Mouse (Mus musculus) spleen, adult 2 months (tissue): ENCODE data around the gene Sh3bgrl2. TPM values are rescaled to one million over a fixed set of nuclear protein-coding genes. Genes with fewer than 3 reads are reported as not detected.

Source experiments
- DNase-seq, 2 experiments: peaks; one replicate each; pipeline versions ENCODE4 v3.0.0 to v3.0.0-alpha.2; 2012 to 2021; ENCODE audit warnings: low spot score in 2 of 2, low read depth in 1 of 2
- H3K27ac ChIP-seq: fragments of 200-500 bp; 2 replicates; pipeline ENCODE4 v1.5.1; 2012; ENCODE audit warnings: low read length, inconsistent platforms; ENCODE audit not compliant: insufficient read depth
- H3K27me3 ChIP-seq: fragments of 200-500 bp; 2 replicates; pipeline ENCODE4 v1.6.1; 2012; ENCODE audit warnings: mild to moderate bottlenecking, moderate library complexity, low read length, inconsistent platforms; ENCODE audit not compliant: control insufficient read depth, insufficient read depth
- H3K36me3 ChIP-seq: fragments of 200-500 bp; 2 replicates; pipeline ENCODE4 v1.6.1; 2012; ENCODE audit warnings: mild to moderate bottlenecking, low read length, inconsistent platforms; ENCODE audit not compliant: control insufficient read depth, insufficient read depth
- H3K4me1 ChIP-seq: fragments of 200-500 bp; 2 replicates; pipeline ENCODE4 v1.6.1; 2011; ENCODE audit warnings: inconsistent platforms; ENCODE audit not compliant: control insufficient read depth, insufficient read depth, insufficient read length
- H3K4me3 ChIP-seq: fragments of 200-500 bp; 2 replicates; pipeline ENCODE4 v1.5.1; 2011; ENCODE audit warnings: mild to moderate bottlenecking, inconsistent platforms; ENCODE audit not compliant: insufficient read depth, insufficient read length; ENCODE audit errors: extremely low read depth
- CTCF ChIP-seq: fragments of 200-500 bp; IDR thresholded peaks from 2 replicates; pipeline ENCODE4 v1.5.1; 2011; ENCODE audit warnings: mild to moderate bottlenecking, inconsistent platforms; ENCODE audit not compliant: insufficient read depth, insufficient read length, insufficient replicate concordance; ENCODE audit errors: extremely low read depth
- POLR2A ChIP-seq: fragments of 200-500 bp; IDR thresholded peaks from 2 replicates; pipeline ENCODE4 v1.6.1; 2011; ENCODE audit warnings: low read depth, low read length, inconsistent platforms
- WGBS: fragments of 180-500 bp; shearing (Covaris S2); methylation state at CpG from one replicate; pipeline ENCODE4 v1.1.7; 2018; 5-methylcytosine and 5-hydroxymethylcytosine counted together
- polyA plus RNA-seq: library from polyadenylated mRNA; depleted of rRNA; stranded (reverse); fragments of >200 nt; gene quantifications from 2 replicates; pipeline ENCODE4 v1.2.3, GENCODE M21; 2012

The Sh3bgrl2 gene
- polyA plus RNA-seq, 1 experiment, result 2.8 TPM

- no peak for TF ChIP-seq POLR2A
- TF ChIP-seq CTCF, result no peak
- 0 out of 2 replicates have a peak, but pooled peaks cover 2% of the 10 kb centered on the region for H3K4me1 ChIP-seq
- H3K36me3 ChIP-seq, result no peaks in the 10 kb centered on the region
- H3K27ac ChIP-seq, result no peak overlapping the region
- H3K27me3 ChIP-seq, result no peaks in the 10 kb centered on the region
- H3K4me3 ChIP-seq, result no peak overlapping the region
- DNase-seq, result no peak
- WGBS, result 54% methylated on average over 8 of the region's 8 CpGs
Measured at GRCm38 (mm10) chr9:83656960-83657651, 109.0 kb downstream of the Sh3bgrl2 start.

DNA sequence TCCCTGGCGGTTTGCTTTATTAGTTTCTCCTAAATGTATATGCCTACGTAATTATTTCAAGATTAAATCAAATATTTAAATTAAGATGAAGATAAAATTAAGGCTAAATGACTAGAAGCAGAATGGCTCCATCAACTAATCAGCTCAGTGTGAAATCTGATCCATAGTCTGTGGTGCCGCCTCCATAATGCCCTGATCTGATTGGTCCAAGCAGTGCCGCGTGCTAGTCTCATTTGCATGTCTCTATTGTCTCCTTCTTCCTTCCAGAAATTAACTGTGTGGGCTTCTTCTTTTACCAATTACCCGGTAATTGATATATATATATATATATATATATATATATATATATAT, 109.5 kb downstream of the Sh3bgrl2 start:
- DNase-seq, result no peak
- Histone ChIP-seq H3K27ac (no peak overlapping the region), H3K4me3 (no peak overlapping the region), H3K36me3 (no peaks in the 10 kb centered on the region), H3K27me3 (no peaks in the 10 kb centered on the region), H3K4me1 (0 out of 2 replicates have a peak, but pooled peaks cover 2% of the 10 kb centered on the region)
- TF ChIP-seq CTCF (no peak), POLR2A (no peak)
- WGBS, result 86% methylated on average over 6 of the region's 6 CpGs

DNA sequence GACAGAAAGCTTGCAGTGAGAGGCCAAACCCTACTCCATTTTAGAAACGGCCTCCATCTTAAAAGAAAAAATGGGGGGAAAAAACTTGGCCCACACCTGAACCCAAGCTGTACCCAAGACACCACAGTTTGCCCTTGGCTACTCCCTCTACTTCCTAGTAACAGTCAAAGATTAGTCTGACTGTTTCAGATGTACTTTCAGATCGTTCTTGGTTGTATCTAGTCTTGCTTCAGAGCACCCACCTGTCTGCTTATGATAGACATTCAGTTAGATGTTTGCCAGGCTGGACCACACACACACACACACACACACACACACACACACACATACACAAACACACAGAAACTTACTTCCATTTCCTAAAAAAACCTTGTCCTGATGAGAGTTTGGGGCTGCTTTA, 111.0 kb downstream of the Sh3bgrl2 start:
- Histone ChIP-seq H3K36me3 (no peaks in the 10 kb centered on the region), H3K4me3 (no peak overlapping the region), H3K27me3 (no peaks in the 10 kb centered on the region), H3K4me1 (0 out of 2 replicates have a peak, but pooled peaks cover 2% of the 10 kb centered on the region), H3K27ac (peak overlapping the region; percentile 16; the same call in 1 of the 2 replicates)
- TF ChIP-seq POLR2A (no peak), CTCF (no peak)
- no peak for DNase-seq
- 48% methylated on average over 2 of the region's 2 CpGs for WGBS

DNA sequence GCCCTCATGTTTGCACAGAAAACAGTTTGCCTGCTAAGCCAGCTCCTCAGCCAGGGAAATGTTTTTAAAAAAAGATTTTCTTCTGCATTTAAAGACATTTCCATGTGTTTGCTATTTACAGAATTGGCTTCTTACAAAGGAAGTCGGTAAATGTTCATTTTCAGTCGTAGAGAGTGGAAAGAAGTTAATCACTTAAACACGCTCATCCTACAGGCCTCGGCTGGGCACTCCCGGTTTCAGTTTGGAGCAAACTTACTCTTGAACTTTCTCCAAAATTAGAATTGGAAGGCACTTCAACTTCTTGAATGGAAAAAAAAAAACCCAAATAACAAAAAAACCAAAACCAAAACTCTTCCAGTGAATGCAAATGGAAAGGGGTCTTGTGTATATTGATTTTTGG, 113.7 kb downstream of the Sh3bgrl2 start:
- H3K36me3 ChIP-seq, result no peaks in the 10 kb centered on the region
- no peaks in the 10 kb centered on the region for H3K27me3 ChIP-seq
- H3K27ac ChIP-seq, result no peak overlapping the region
- 83% methylated on average over 5 of the region's 5 CpGs for WGBS
- H3K4me3 ChIP-seq, result no peak overlapping the region
- 0 out of 2 replicates have a peak, but pooled peaks cover 2% of the 10 kb centered on the region for H3K4me1 ChIP-seq
- DNase-seq, result no peak
- TF ChIP-seq CTCF (no peak), POLR2A (no peak)

GRCm38 (mm10) chr9:83663981-83664897, 116.1 kb downstream of the Sh3bgrl2 start:
- Histone ChIP-seq H3K27me3 (no peaks in the 10 kb centered on the region), H3K4me3 (no peak overlapping the region), H3K4me1 (peaks cover 3% of the 10 kb centered on the region; the same call in 1 of the 2 replicates), H3K36me3 (no peaks in the 10 kb centered on the region), H3K27ac (no peak overlapping the region)
- TF ChIP-seq POLR2A (no peak), CTCF (no peak)
- WGBS, result 45% methylated on average over 24 of the region's 33 CpGs
- no peak for DNase-seq

DNA sequence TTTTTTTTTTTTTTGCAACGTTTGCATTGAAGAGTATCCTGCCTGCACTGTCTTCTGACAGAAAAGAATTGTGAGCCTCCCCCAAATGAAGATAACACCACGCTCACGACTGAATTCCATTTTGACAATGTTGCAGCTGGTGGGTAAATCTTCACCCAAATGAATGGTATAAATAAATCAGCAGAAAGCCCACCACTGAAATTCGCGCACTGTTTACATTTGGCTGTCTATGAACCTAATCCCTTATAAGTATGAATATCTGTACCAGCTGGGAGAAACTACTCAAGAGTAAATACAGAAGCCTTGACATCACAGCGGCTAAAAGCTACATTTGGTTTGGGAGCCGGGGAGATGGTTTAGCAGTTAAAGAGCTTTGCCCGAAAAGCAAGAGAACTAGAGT, 116.8 kb downstream of the Sh3bgrl2 start:
- Histone ChIP-seq H3K36me3 (no peaks in the 10 kb centered on the region), H3K4me1 (peaks cover 3% of the 10 kb centered on the region; the same call in 1 of the 2 replicates), H3K27ac (no peak overlapping the region), H3K4me3 (no peak overlapping the region), H3K27me3 (no peaks in the 10 kb centered on the region)
- DNase-seq, result no peak
- TF ChIP-seq POLR2A, result no peak
- no peak for TF ChIP-seq CTCF
- 77% methylated on average over 8 of the region's 8 CpGs for WGBS
